Mouse (Mus musculus): Measurements from ENCODE around the gene Mlkl.

Mlkl gene

GRCm38 (mm10) chr8:111337890-111338347 lies at the start of gene Mlkl:
TSS of gene Mlkl (minus strand) at chr8:111338177.
- DNase-seq (ENCODE audit: inconsistent ontology term) = peak; percentile 78

- no peak for DNase-seq (ENCODE audit: inconsistent ontology term)
Observed at GRCm38 (mm10) chr8:111385915-111386314, 47.9 kb upstream of the Mlkl start.

- DNase-seq (ENCODE audit: inconsistent ontology term) = no peak
Observed at GRCm38 (mm10) chr8:111384628-111385027, 46.7 kb upstream of the Mlkl start.

GRCm38 (mm10) chr8:111375192-111375591 lies 37.2 kb upstream of the Mlkl start:
- no peak for DNase-seq (ENCODE audit: inconsistent ontology term)

- no peak for DNase-seq (ENCODE audit: inconsistent ontology term)
Observed at GRCm38 (mm10) chr8:111369711-111370110, 31.7 kb upstream of the Mlkl start.

- DNase-seq (ENCODE audit: inconsistent ontology term) = no peak
Observed at GRCm38 (mm10) chr8:111367350-111367749, 29.4 kb upstream of the Mlkl start.

- no peak for DNase-seq (ENCODE audit: inconsistent ontology term)
Observed at GRCm38 (mm10) chr8:111366610-111367234, 28.7 kb upstream of the Mlkl start.

GRCm38 (mm10) chr8:111363489-111363888 lies 25.5 kb upstream of the Mlkl start:
- no peak for DNase-seq (ENCODE audit: inconsistent ontology term)

- peak; percentile 75 for DNase-seq (ENCODE audit: inconsistent ontology term)
Observed at GRCm38 (mm10) chr8:111360579-111361209, 22.7 kb upstream of the Mlkl start.

- DNase-seq (ENCODE audit: inconsistent ontology term) = peak; percentile 31
Observed at GRCm38 (mm10) chr8:111359936-111360335, 22.0 kb upstream of the Mlkl start.

GRCm38 (mm10) chr8:111358905-111359304 lies 20.9 kb upstream of the Mlkl start:
- DNase-seq (ENCODE audit: inconsistent ontology term) = no peak

- no peak for DNase-seq (ENCODE audit: inconsistent ontology term)
Observed at GRCm38 (mm10) chr8:111357433-111357832, 19.5 kb upstream of the Mlkl start.

- peak; percentile 66 for DNase-seq (ENCODE audit: inconsistent ontology term)
Observed at GRCm38 (mm10) chr8:111353497-111353896, 15.5 kb upstream of the Mlkl start.

GRCm38 (mm10) chr8:111352289-111352688 lies 14.3 kb upstream of the Mlkl start:
- DNase-seq (ENCODE audit: inconsistent ontology term) = no peak

- DNase-seq (ENCODE audit: inconsistent ontology term) = no peak
Observed at GRCm38 (mm10) chr8:111350577-111350976, 12.6 kb upstream of the Mlkl start.

GRCm38 (mm10) chr8:111343225-111343624 lies 5.2 kb upstream of the Mlkl start:
- DNase-seq (ENCODE audit: inconsistent ontology term) = peak; percentile 57

GRCm38 (mm10) chr8:111340186-111340585 lies 2.2 kb upstream of the Mlkl start:
- no peak for DNase-seq (ENCODE audit: inconsistent ontology term)

GRCm38 (mm10) chr8:111338370-111339208 lies 612 bp upstream of the Mlkl start:
- no peak for DNase-seq (ENCODE audit: inconsistent ontology term)

- DNase-seq (ENCODE audit: inconsistent ontology term) = no peak
Observed at GRCm38 (mm10) chr8:111337311-111337889, 577 bp downstream of the Mlkl start.

GRCm38 (mm10) chr8:111336692-111337091 lies 1.3 kb downstream of the Mlkl start:
- DNase-seq (ENCODE audit: inconsistent ontology term) = no peak

- DNase-seq (ENCODE audit: inconsistent ontology term) = no peak
Observed at GRCm38 (mm10) chr8:111325222-111325790, 12.7 kb downstream of the Mlkl start.

- DNase-seq (ENCODE audit: inconsistent ontology term) = no peak
Observed at GRCm38 (mm10) chr8:111314729-111315128, 23.2 kb downstream of the Mlkl start.
